Mouse (Mus musculus) heart, adult 2 months (tissue): ENCODE data around the gene Phldb3. TPM values are rescaled to one million over a fixed set of nuclear protein-coding genes. Genes with fewer than 3 reads are reported as not detected.

Source experiments
- DNase-seq, 2 experiments: peaks; one replicate each; pipeline ENCODE4 v3.0.0; 2021
- H3K27ac ChIP-seq: fragments of 200-600 bp; 2 replicates; pipeline ENCODE4 v1.8.1; 2022
- H3K27me3 ChIP-seq: fragments of 200-500 bp; 2 replicates; pipeline ENCODE4 v1.6.1; 2012; ENCODE audit warnings: mild to moderate bottlenecking, low read length, inconsistent platforms, mixed read lengths; ENCODE audit not compliant: control insufficient read depth, insufficient read depth
- H3K36me3 ChIP-seq: fragments of 200-500 bp; 2 replicates; pipeline ENCODE4 v1.6.1; 2012; ENCODE audit warnings: low read length, inconsistent platforms; ENCODE audit not compliant: control insufficient read depth, insufficient read depth
- H3K4me1 ChIP-seq: fragments of 200-500 bp; 2 replicates; pipeline ENCODE4 v1.6.1; 2011; ENCODE audit warnings: low read length; ENCODE audit not compliant: control insufficient read depth, insufficient read depth
- H3K4me3 ChIP-seq: fragments of 200-600 bp; 2 replicates; pipeline ENCODE4 v1.8.1; 2022
- H3K79me2 ChIP-seq: fragments of 200-500 bp; replicated peaks from 2 replicates; pipeline ENCODE4 v1.6.1; 2012; ENCODE audit warnings: mild to moderate bottlenecking, inconsistent platforms, low read length, moderate library complexity, mixed read lengths; ENCODE audit not compliant: control insufficient read depth, insufficient read depth
- H3K9ac ChIP-seq: fragments of 200-500 bp; 2 replicates; pipeline ENCODE4 v1.6.1; 2012; ENCODE audit warnings: low read depth, mild to moderate bottlenecking, control low read depth, inconsistent platforms, low read length, mixed read lengths
- CTCF ChIP-seq: fragments of 200-600 bp; IDR thresholded peaks from 2 replicates; pipeline ENCODE4 v1.8.1; 2022; ENCODE audit warnings: antibody characterized with exemption, mild to moderate bottlenecking, moderate library complexity
- EP300 ChIP-seq: fragments of 200-500 bp; IDR thresholded peaks from 2 replicates; pipeline ENCODE4 v1.6.1; 2011; ENCODE audit warnings: low read depth, low read length, control low read depth; ENCODE audit not compliant: insufficient read depth
- POLR2A ChIP-seq: fragments of 200-500 bp; IDR thresholded peaks from 2 replicates; pipeline ENCODE4 v1.6.1; 2011; ENCODE audit warnings: mild to moderate bottlenecking, low read depth, low read length, control low read depth; ENCODE audit not compliant: insufficient read depth
- WGBS: fragments of 180-500 bp; shearing (Covaris S2); methylation state at CpG from one replicate; pipeline ENCODE4 v1.1.7; 2018; 5-methylcytosine and 5-hydroxymethylcytosine counted together
- intact Hi-C: fragments of 180-260 bp; cut with DNase I; formaldehyde crosslinking; loops from one replicate; pipeline ENCODE4 v1.15.1; 2025
- polyA plus RNA-seq: library from polyadenylated mRNA; depleted of rRNA; stranded (reverse); fragments of >200 nt; gene quantifications from 2 replicates; pipeline ENCODE4 v1.2.3, GENCODE M21; 2012
- total RNA-seq, 2 experiments: library from RNA; stranded (reverse); gene quantifications; 2 replicates each; pipeline ENCODE4 v1.2.3; 2021

Phldb3 gene
- total and polyA plus RNA-seq, 3 experiments, result 0.25 to 0.34 (median 0.27) TPM

DNA sequence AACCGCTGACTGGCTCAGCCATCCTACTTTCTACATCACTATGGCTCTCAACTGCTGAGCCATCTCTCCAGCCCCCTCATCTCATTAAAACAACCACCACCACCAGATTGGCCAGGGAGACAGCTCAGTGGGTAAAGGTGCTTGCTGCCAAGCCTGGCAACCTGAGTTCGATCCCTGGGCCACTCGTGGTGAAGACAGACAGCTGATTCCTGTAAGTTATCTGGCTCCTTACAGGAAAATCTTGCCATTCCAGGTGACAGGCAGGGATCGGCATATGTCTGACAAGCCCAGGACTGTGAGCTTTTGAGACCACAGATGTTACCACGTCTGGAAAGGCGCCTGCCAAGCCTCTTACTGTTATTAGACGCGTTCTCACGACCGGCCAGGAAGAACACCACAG lies 32.8 kb upstream of the Phldb3 start:
- no peak overlapping the region for H3K9ac ChIP-seq
- intact Hi-C loops, result no loop called here
- no peaks in the 10 kb centered on the region for H3K36me3 ChIP-seq
- WGBS, result 88% methylated on average over 10 of the region's 10 CpGs
- H3K27ac ChIP-seq, result no peak overlapping the region
- H3K27me3 ChIP-seq, result no peaks in the 10 kb centered on the region
- TF ChIP-seq POLR2A, result no peak
- TF ChIP-seq CTCF, result no peak
- TF ChIP-seq EP300, result no peak
- no peak for DNase-seq
- no peak overlapping the region for H3K4me3 ChIP-seq
- H3K4me1 ChIP-seq, result no peaks in the 10 kb centered on the region
- no peaks in the 10 kb centered on the region for H3K79me2 ChIP-seq

DNA sequence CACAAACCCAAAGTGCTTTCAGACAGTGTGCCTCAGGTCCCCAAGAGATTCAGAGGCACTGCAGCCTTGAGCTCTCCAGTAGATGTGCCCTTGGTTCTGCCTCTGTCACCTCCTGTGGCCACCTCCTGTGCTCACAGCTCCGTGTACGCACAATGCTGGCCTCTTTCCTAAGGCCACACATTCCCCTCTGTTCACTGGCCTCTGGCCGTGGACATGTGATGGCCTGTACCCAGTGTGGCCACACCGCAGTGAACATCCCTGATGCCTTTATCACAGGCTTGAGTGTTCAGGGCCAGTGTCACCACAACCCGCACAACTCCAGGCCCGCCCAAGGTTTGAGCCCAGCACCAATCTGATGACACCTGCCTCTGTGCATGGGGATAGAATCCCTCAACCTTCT lies 25.7 kb upstream of the Phldb3 start:
- Histone ChIP-seq H3K27ac (no peak overlapping the region), H3K9ac (no peak overlapping the region), H3K4me3 (no peak overlapping the region), H3K79me2 (no peaks in the 10 kb centered on the region), H3K36me3 (no peaks in the 10 kb centered on the region), H3K4me1 (no peaks in the 10 kb centered on the region; the same call in 1 of the 2 replicates), H3K27me3 (peaks cover 1% of the 10 kb centered on the region; the same call in 1 of the 2 replicates)
- WGBS, result 90% methylated on average over 6 of the region's 6 CpGs
- intact Hi-C loops, result no loop called here
- TF ChIP-seq POLR2A (no peak), CTCF (no peak), EP300 (no peak)
- no peak for DNase-seq

DNA sequence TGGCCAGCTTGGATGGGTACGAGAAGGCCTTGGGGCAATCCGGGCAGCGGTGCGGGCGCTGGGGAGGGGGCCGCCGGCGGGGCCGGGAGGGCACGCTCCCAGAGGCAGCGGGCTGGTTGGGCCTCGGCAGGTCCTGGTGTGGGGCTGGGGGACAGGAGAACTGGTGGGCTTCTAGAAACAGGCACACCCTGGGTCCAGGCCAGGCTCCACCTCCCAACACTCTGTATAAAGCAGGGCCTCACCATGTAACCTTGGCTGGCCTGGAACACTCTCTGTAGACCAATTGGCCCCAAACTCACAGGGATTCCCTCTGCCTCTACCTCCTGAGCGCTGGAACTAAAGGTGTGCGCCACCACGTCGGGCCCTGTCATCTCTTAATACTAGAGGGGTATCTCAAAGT lies 24.6 kb upstream of the Phldb3 start:
- no peaks in the 10 kb centered on the region for H3K79me2 ChIP-seq
- H3K27me3 ChIP-seq, result peaks cover 1% of the 10 kb centered on the region; the same call in 1 of the 2 replicates
- no peak for TF ChIP-seq POLR2A
- no peak for TF ChIP-seq CTCF
- TF ChIP-seq EP300, result no peak
- DNase-seq, result no peak
- 49% methylated on average over 16 of the region's 16 CpGs for WGBS
- no peak overlapping the region for H3K4me3 ChIP-seq
- no peaks in the 10 kb centered on the region for H3K36me3 ChIP-seq
- no peaks in the 10 kb centered on the region; the same call in 1 of the 2 replicates for H3K4me1 ChIP-seq
- no peak overlapping the region for H3K9ac ChIP-seq
- intact Hi-C loops, result no loop called here
- no peak overlapping the region for H3K27ac ChIP-seq

DNA sequence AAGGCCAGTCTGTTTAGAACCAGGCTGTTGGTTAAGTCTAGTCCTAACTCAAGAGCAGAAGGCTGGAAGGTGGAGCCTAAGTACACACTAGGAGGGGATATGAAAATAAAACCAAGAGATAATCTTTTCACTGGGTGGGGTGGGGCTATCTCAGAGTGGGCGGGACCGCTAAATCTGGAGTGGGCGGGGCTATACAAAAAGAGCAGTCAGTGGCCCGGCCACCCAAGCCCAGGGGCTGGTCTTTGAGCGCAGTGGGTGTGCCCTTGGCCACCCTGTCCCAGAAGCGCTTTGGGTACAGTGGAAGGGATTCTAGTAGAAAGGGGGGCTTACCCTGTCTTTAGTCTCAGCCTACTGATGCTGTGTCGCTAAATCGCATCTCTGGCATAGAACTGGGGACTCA lies 23.7 kb upstream of the Phldb3 start:
- H3K79me2 ChIP-seq, result no peaks in the 10 kb centered on the region
- 12% methylated on average over 8 of the region's 8 CpGs for WGBS
- DNase-seq, result no peak
- no peak overlapping the region for H3K27ac ChIP-seq
- no peaks in the 10 kb centered on the region; the same call in 1 of the 2 replicates for H3K4me1 ChIP-seq
- no peak overlapping the region for H3K9ac ChIP-seq
- no peak overlapping the region for H3K4me3 ChIP-seq
- no peak for TF ChIP-seq EP300
- no peak for TF ChIP-seq CTCF
- no peak for TF ChIP-seq POLR2A
- H3K36me3 ChIP-seq, result no peaks in the 10 kb centered on the region
- intact Hi-C loops, result no loop called here
- peaks cover 1% of the 10 kb centered on the region; the same call in 1 of the 2 replicates for H3K27me3 ChIP-seq

DNA sequence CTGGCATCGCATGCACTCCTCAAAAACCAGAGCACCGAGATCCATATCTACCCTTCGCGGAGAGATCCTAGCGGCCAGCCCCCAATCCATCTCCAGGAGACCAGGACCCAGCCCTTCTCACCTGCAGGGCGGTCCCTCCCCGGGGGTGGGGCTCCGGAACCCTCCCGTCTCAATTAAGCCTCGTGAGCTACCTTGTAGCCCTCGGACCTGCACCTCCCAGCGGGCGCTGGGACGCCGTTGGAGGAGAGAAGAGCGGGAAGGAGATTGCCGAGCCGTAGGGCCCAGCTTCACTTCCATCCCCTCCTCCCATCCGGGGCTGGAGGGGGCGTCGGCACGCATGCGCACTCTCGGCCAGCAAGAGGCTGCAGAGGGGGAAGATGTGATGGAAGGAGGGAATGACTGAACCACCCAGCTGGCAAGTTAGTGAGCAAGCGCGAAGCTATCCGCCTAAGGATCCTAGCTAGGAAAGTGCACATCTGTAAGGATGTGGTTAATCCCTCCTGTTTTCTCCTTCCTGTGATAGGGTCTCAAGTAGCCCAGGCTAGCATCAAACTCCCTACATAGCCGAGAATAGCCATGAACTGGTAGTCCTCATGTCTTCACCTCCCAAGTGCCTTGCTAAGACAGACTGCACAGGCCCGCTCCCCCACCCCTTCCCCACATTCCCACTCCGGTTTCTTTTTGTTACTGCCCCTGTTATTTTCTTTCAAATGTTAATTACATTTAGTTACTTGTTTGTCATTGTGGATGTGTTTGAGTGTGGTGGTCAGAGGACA lies 23.0 kb upstream of the Phldb3 start, which contains the start of the genes Ethe1 and Zfp575:
Ethe1 (plus strand) TSS at position 214 of the 776 bp plus-strand sequence.
Zfp575 (minus strand) TSS at position 312 of the 776 bp plus-strand sequence.
- Histone ChIP-seq H3K27ac (no peak within 1 kb of the TSS), H3K4me1 (no peaks in the 10 kb centered on the region; the same call in 1 of the 2 replicates), H3K4me3 (peak within 1 kb of the TSS; percentile 32; the same call in 1 of the 2 replicates), H3K36me3 (no peaks in the 10 kb centered on the region), H3K79me2 (no peaks in the 10 kb centered on the region), H3K27me3 (peaks cover 1% of the 10 kb centered on the region; the same call in 1 of the 2 replicates), H3K9ac (peak within 1 kb of the TSS; percentile 8; the same call in 1 of the 2 replicates)
- DNase-seq, result peak; percentile 44 to 54
- TF ChIP-seq EP300 (no peak), CTCF (no peak), POLR2A (no peak)
- 11% methylated on average over 30 of the region's 30 CpGs for WGBS
- intact Hi-C loops, result no loop called here

DNA sequence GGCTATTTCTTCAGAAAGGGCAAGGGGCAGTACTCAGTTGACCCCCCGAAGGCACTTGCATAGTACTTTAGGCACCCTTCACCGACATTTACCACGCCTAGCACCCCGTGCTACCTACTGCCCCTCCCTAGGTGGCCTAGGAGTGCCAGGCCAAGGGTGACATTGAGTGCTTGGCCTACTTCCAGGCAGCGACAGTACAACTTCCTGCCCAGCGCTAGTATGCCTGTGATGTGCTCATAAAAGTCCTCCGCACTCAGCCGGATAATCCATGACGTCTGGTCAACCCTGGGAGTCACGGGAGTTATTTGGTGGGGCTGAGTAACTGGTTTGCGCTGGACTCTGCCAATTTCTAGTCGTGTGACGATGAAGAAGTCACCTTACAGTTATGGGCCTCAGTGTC lies 22.2 kb upstream of the Phldb3 start:
- Histone ChIP-seq H3K4me3 (no peak overlapping the region), H3K36me3 (no peaks in the 10 kb centered on the region), H3K4me1 (no peaks in the 10 kb centered on the region; the same call in 1 of the 2 replicates), H3K27ac (no peak overlapping the region), H3K27me3 (peaks cover 1% of the 10 kb centered on the region; the same call in 1 of the 2 replicates), H3K79me2 (no peaks in the 10 kb centered on the region), H3K9ac (no peak overlapping the region)
- intact Hi-C loops, result no loop called here
- DNase-seq, result peak; percentile 47 to 48
- WGBS, result 28% methylated on average over 13 of the region's 13 CpGs
- no peak for TF ChIP-seq EP300
- peak; percentile 11; the same call in 1 of the 2 replicates for TF ChIP-seq CTCF
- no peak for TF ChIP-seq POLR2A
